Mouse (Mus musculus): ENCODE data around the gene Agbl2.
"Not testable (repeated sequence)": the region's sequence is repeated elsewhere in the genome, so short reads cannot be mapped to it uniquely, and the experiment has no call there.

Agbl2 gene

DNA sequence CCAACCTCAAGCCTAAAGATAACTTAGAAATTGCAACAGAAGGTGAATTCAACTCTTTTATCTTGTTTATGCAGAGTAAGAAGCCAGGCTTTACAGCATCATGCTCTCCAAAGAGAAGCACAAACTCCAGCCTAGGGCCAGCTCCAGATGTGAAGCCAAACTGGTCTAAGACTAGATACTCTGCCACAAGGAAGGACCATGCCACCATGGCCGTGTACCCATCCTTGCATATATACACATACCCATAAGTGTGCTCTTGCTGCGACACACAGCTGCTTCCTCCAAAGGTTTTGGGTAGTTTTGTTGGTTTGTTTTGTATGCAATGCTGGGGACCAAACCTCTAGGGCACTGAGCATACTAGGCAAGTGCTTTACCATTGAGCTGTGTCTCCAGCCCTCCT is 32.7 kb downstream of the Agbl2 start:
- DNase-seq (ENCODE audit: low read depth in 1 of 2, low spot score in 2 of 2), result no peak

DNA sequence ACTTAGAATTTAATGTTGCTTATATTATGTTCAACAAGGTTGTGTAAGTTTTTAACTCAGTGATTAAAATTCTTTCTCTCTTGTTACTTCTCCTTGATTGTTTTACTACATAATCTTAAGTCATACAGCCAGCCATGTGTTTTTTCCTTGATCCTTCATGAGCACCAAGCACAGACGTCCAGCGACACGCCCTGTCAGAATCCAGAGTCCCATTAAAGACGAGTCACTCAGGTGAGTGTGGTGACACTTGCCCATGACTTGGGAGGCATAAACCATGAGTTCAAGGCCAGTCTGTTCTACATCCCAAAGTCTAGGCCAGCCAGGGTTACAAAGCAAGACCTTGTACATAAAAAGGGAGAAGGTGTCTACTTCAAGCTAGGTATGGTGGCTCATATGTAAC is 33.6 kb downstream of the Agbl2 start:
- DNase-seq (ENCODE audit: low read depth in 1 of 2, low spot score in 2 of 2), result no peak

DNA sequence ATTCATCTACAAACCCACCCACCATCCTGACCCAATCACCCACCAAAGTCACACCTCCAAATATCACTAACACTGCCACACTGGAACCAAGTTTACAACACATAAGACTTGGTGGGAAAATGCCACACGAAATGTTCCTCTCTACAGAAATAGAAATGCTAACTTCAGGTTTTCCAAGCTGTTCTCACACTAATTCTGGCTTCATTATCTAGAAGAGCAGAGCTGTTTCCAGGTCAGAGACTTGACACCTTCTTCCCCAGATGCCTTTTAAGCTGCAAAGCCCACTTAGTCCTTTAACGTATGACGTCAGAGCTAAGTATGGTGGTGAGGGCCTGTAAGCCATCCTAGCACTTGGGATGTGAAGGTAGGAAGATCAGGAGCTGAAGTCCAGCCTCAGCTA is 36.2 kb downstream of the Agbl2 start:
- no peak for DNase-seq (ENCODE audit: low read depth in 1 of 2, low spot score in 2 of 2)

DNA sequence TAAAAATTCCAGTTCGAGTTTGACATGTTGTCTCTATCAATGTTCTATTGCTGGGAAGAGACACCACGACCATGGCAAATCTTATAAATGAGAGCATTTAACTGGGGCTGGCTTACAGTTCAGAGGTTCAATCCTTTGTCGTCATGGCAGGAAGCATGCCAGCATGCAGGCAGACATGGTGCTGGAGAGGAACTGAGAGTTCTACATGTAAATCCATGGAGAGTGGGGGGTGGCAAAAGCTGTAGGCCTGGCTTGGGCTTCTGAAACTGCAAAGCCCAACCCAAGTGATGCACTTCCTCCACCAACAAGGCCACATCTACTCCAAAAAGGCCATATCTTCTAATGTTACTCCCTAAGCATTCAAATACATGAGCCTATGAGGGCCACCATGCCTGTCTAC is 38.4 kb downstream of the Agbl2 start:
- no peak for DNase-seq (ENCODE audit: low read depth in 1 of 2, low spot score in 2 of 2)

DNA sequence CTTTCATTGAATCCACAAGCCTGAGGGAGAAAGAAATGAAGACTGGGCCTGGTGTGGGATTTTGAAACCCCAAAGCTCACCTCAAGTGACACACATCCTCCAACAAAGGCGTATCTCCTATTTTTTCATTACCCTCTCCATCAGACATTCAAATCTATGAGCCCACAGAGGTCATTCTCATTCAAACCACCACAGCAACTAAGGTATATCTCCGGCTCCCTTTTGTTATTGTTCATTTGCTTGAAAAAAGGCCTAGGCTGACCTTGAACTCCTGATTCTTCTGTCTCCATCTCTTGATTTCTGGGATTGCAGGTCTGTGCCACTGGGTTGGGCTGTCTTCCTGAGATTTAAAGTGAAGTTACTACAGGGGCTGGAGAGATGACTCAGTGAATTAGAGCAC is 40.5 kb downstream of the Agbl2 start:
- no peak for DNase-seq (ENCODE audit: low read depth in 1 of 2, low spot score in 2 of 2)

DNA sequence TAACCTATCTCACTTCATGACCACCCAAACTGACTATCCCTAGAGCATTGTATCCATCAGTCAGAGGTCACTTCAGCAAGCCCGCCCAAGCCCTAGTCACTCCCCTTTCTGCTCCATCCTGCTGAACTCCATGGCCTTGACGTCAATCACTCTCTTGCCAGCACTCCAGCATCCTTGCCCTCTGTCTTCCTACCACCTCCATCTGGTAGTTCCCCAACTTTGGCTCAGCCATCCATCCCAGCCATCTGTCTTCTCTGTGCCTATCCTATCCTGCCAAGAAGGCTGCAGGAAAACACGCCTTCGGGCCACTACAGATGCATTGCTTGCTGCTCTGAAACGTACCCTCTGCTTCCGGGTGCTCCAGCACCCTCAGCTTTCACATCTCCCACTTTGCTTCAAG is 41.3 kb downstream of the Agbl2 start:
- no peak for DNase-seq (ENCODE audit: low read depth in 1 of 2, low spot score in 2 of 2)

DNA sequence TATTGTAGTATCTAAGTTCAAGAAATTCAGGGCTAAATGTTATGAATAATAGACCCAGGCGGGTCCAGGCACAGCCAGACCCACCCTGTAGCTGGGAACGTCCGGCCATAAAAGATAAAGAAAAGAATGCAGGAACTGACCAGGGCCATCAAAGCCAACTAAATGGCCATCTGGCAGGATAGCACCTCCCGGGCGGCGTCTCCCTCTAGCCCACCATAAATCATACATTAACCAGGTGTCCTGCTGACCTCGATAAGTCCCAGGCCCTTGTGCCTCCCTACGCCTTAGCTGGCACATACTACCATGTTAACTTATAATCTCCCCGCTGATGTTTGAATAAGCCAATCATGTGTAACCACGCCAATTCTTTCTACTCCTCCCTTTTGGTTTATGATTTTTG is 42.0 kb downstream of the Agbl2 start:
- not testable (repeated sequence) for DNase-seq (ENCODE audit: low read depth in 1 of 2, low spot score in 2 of 2)

DNA sequence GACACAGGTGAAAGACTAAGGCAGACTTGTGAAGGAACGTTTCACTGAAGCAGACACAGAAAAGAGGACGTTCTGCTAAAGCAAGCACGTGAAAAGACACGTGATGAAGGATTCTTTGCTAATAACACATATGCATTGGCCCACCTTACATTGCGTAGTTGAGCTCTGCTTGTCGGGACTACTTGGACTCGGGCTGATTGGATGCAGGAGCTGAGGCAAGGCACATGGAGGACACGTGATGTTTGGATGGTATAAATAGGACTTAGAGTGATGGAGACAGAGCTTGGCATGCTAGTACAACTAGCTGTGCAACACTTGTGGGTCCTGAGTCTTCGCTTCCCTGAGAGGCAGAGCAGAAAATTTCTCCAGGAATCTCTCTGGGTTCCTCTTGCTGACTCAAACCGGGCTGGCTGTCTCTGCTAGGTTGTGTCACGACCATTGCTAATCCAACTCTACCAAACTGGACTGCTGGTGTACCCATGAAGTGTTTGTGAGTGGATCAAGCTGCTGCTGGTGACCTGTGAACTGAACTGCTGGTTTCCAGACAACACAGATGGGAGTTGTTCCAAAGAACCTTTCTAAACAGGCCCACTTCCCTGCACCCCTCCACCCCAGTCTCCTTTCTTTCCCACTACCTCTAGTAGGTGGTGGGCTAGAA is 43.1 kb downstream of the Agbl2 start:
- DNase-seq (ENCODE audit: low read depth in 1 of 2, low spot score in 2 of 2), result no peak

DNA sequence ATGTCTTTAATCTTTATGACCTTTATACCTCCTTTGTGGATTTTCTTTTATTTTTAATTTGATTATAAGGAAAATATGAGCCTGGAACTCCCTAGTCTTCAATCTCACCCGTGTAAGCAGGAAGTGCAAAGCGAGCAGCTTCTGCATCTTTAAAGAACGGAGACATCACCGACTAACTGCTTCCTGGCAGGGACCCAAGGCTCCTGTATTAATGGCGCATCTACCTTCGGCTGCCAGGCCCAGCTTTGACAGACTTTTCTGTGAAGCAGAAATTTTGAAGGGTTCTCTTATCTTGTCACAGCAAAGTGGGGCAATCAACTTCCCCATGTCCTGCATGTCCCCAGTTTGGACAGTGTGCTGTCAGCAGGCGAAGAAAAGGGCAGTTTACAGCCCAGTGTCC is 46.2 kb downstream of the Agbl2 start:
- DNase-seq (ENCODE audit: low read depth in 1 of 2, low spot score in 2 of 2), result no peak

DNA sequence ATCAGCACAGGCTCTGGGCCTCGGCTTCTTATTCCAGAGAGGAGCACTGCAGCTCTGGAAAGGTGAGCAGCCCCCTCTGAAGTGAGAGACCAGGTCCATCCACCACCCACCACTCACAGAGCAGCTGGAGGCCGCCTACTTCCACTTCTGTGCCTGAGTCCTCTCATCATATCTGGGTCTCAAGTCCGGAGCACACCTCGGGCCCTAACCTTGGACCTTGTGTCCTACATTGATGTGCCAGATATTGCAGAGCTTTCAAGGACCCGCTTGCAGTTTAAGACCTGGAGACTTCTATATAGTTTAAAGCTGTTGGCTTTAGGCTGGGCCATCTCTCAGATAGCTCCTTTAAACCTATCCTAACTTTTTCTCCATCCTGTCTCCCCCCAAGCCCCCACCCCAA is 51.0 kb downstream of the Agbl2 start:
- no peak for DNase-seq (ENCODE audit: low read depth in 1 of 2, low spot score in 2 of 2)

DNA sequence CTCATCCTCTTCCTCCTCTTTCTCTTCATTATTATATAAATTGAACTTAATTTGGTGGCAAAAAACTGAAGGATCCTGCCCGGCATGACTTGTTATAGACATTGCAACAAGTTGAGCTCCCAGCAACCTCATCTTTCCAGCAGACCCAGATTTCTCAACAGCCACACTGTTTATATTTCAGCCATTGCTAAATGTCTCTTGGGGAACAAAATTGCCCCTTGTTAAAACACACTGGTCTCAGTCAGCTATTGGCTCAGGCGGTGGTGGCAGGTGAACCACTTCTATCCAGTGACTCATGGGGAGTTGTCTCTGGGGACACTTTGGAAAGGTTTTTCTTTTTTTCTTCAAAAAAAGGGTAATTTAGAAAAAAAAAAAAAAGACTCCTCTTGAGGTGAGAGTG is 56.1 kb downstream of the Agbl2 start:
- no peak for DNase-seq (ENCODE audit: low read depth in 1 of 2, low spot score in 2 of 2)

DNA sequence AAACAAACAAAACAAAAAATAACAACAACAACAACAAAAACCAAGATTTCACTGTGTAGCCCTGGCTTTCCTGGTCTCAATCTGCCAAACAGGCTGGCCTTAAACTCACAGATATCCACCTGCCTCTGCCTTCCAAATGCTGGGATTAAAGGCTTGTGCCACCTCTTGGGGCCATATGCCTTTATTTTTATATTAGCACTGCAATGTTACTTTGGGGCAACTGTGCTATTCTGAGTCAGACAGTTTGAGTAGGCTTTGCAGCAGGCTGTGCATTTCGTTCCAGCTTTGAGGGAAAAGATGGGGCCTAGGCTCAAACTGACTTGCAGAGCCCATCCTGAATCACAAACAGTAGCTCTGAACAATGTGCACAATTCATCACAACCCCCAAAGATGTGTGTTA is 61.1 kb downstream of the Agbl2 start:
- no peak for DNase-seq (ENCODE audit: low read depth in 1 of 2, low spot score in 2 of 2)

DNA sequence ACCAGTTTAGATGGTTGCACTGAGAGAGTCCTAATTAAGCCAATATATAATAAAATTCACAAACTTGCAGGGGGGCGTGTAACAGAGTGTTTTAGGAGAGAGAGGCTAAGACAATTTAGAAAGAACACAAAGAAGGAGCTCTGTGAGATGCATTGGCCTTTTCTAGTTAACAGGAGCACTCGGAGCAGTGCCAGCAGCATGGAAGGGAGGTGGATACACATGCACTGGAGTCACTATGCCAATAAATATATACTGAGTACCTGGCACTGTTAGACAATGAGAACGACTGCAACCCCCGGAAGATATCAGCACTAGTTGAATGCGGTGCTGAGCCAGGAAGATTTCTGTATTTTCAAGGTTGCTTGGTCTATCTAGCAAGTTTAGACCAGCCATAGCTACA is 61.7 kb downstream of the Agbl2 start:
- DNase-seq (ENCODE audit: low read depth in 1 of 2, low spot score in 2 of 2), result no peak

DNA sequence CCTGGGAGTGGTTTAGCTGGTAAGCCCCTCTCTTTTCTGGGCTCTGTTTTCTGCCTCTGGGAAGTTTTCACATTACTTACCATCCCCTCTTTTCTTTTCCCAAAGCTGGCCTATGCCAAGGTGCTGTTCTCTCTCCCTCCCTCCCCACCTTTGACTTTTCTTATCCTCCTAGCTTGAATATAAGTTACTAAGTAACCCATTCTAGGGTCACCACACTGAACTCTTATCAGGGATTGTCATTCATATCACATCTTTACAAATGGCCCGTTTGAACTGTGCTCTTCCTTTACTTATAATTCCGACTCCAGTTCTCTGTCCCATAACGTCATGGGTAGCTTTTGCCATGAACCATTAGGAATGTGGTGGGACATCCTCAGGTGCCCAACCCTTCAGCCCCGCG is 62.7 kb downstream of the Agbl2 start:
- DNase-seq (ENCODE audit: low read depth in 1 of 2, low spot score in 2 of 2), result no peak

DNA sequence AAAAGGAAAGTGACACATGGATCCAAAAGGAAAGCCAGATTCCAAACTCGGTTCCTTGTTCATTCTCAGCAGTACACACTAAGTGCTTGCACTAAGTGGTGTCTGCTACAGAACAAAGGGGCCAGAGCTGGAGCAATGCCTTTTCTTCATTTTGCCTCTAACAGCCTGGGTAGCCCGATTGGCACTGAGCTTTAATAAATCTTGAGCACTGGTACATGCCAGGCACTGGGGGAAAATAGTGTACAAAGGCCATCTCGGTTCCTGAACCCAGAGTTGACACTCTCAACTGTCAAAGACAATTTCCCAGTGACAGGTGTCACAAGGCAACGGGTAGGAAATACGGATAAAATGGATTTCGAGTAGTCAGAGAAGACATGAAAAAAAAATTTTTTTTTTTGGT is 63.6 kb downstream of the Agbl2 start:
- no peak for DNase-seq (ENCODE audit: low read depth in 1 of 2, low spot score in 2 of 2)

DNA sequence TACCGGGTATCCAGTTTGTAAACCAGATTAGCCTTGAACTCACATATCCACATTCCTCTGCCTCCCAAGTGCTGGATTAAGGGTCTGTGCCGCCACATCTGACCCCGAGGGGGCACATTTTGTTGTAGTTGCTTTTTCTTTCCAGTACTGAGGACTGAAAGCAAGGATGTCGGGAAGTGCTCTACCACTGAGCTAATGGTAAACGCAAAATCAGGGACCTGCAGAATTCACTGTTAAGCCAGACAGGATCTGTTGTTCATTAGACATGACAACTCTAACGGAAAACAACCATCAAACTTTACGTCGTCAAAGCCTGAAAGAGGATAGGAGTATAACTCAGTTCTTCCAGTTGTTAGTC is 64.0 kb downstream of the Agbl2 start:
- DNase-seq (ENCODE audit: low read depth in 1 of 2, low spot score in 2 of 2), result no peak

DNA sequence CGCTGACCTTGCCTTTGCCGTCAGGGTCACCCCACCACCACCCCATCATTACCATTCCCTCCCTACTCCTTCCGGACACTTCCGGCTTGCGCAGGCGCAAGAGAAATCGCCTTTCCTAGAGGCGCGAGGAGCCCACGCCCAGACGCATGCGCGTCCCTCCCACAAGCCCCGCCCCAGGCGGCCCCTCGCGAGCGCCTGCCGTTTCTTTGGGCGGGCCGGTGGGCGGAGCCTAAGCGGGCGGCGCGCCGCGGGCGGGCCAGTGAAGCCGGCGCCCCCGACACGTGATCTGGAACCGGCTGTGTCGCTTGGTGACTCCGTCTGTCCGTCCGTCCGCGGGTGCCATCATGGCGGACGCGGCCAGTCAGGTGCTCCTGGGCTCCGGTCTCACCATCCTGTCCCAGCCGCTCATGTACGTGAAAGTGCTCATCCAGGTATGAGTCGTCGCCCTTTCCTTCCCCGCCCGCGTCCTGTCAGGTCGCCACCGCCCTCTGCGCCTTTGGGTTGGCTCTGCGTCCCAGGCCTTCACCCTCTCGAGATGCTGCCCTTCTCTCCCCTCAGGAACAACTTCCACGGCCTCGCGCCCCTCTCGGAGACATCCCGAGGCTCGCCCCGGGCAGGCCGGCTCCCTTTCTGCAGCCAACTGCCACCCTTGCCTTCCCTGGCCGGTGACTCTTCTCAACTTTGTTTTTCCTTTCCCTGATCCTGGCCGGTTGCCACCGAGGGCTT is 64.6 kb downstream of the Agbl2 start, which contains the start of gene Mtch2:
Gene Mtch2 (plus strand): TSS at position 201 of the 726 bp plus-strand sequence.
- DNase-seq (ENCODE audit: low read depth in 1 of 2, low spot score in 2 of 2), result peak; percentile 94 to 98

DNA sequence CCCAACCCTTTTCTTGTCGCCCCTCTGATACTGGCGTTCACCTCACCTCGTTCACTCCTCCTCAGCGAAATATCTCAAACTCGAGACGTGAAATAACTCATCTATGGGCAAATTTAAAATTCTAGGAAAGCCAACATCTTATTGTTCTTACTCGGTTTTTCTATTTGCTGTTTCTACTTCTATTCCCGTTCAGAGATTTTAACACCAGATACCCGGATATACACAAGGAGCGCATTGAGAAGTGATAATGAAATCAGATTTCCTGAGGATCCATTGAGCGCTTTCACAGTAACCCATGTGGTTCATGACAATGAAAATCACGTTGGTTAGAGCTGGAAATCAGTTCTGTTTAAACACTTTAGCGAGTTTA is 65.1 kb downstream of the Agbl2 start:
- DNase-seq (ENCODE audit: low read depth in 1 of 2, low spot score in 2 of 2), result no peak

DNA sequence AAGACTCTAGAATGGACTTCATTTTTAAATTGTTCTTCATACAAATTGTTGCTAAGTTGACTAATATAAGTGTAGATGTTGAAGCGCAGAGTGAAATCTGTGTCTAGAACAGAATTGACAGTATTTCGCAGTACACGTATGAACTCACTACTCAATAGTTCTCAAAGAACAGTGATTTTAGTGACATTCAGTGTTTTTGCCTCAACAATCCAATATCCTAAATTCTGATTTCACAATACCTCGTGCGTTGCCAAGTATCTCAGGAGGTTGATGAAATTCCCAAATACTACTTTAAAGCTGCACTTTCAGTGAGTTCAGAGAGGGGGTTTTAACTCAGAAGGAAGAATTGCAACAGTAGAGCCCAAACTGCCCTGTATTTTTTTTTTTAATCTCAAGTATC is 65.8 kb downstream of the Agbl2 start:
- DNase-seq (ENCODE audit: low read depth in 1 of 2, low spot score in 2 of 2), result no peak

DNA sequence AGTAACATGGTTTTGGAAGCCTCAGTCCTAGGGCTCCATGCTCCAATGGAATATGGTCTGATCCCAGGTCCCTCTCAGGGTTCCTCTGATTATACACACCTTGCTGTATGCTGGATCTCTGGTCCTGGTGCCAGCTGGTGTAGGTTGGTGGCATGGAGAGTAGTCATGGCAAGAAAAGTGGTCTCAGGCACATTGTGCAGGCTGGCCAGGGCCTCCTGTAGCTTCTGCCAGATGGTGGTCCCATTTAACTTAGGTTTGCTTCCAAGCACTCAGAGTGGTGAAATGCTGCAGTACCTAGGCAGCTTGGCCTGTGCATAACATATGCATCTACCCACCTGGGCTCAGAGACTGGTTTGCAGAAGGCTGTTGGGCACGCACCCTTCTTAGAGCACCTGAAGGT is 67.9 kb downstream of the Agbl2 start:
- no peak for DNase-seq (ENCODE audit: low read depth in 1 of 2, low spot score in 2 of 2)

DNA sequence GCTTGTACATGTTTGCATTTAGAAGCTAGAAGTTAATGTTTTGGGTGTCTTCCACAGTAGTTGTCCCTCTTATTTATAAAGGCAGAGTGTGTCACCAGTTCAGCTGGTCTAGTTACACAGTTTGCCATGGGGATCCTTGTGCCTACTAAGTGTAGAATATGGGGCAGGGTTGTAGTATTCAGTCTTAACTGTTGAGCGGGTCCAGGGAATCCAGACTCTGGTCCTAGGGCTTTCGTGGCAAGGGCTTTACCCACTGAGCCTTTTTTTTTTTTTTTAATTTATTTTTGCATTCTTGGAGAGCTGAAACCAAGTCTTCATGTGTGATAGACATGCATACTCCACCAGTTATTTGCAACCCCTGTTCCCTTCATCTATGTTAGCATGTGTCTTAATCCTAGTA is 79.0 kb downstream of the Agbl2 start:
- DNase-seq (ENCODE audit: low read depth in 1 of 2, low spot score in 2 of 2), result no peak

DNA sequence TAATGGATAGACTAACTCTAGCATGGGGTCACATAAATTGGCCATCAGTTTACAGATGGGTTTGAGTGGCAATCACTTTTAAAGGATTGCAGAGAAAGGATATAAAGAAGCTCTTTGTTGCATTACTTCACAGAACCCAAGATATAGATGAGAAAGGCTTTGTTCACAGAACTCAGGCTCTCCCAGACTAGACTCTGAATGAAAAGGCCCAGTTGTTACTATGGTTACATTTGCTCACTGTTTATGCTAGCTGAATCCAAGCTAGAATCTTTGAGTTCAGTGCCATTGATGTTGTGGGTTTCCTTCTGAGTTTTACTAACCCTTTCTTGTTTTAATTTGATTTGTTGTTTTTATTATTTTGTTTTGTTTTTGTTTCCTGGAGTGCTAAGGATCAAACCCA is 81.7 kb downstream of the Agbl2 start:
- DNase-seq (ENCODE audit: low read depth in 1 of 2, low spot score in 2 of 2), result no peak

DNA sequence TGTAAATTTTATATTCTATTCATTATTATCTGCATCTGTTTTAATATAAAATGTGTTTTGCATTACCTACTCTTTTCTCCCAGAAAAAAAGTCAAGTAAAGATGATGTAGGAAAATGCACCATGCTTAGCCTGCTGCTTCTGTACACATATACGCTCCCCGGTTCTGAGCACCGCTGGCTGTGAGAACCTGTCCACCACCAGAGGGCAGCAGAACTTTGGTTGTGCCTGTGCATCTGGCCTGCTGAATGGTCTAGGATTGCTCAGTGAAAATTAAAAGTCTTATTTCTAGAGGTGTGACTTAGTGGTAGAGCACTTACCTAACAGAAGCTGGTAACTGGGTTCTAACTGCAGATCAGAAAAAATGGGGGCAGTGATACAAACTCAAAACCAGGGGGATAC is 84.0 kb downstream of the Agbl2 start:
- peak in 1 of 2 experiments; percentile 34 for DNase-seq (ENCODE audit: low read depth in 1 of 2, low spot score in 2 of 2)

All from monocyte, adult 2 months (primary cell).